ENCODE assay signal across 26 mouse cellular contexts in the genomic region with DNA sequence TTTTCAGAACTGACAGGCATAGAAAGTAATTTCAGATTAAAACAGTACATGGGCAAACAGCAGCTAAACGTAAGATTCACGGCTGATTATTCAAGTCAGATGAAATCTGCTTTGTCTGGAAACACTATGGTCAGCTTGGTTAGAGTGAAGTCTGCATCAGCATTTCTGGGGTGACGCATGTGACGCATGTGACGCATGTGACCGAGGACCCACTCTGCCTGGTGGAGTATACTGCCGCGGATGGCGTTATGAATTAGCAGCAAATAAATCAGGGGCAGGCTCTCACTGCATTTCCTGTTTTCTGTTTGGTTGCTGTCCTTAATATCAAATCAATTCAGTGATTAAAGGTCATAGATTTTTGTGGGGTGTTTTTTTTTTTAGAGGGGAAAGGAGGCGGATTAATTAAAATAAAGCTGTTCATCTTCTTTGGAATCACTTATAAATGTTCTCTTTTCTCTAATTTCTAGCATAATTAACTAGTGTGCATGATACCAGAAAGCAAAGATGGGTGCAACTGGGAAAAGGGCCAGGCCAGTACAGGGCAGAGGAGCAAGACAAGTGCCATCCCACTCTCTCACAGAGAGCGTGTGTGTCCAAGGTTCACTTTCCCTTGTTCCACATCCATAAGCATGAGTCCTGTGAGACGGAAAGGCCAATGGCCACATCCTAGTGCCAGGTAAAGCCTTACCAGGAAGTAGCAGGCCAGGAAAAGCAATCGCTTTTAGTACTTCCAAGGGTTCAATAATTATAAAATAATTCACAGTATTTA.
A peak's percentile ranks its signal among the peaks of the same experiment; 100 is the strongest.
DNase-seq lines count a peak whose midpoint lies in the region; TF ChIP-seq lines count a peak whose summit lies in the region.
"Had no signal": no experiment of that assay in that cellular context is flagged by ENCODE, and none has a peak within 500 bp of the region (broad histone marks: within the 10 kb centered on the region; RNA-seq: fewer than 3 reads in every experiment).

No protein-coding gene starts in this region.

- 91% methylated on average over 13 of the region's 13 CpGs for WGBS in heart, embryonic 10.5 days

- no peak overlapping the region for H3K4me3 ChIP-seq in heart, embryonic 10.5 days
- H3K4me3 ChIP-seq in layer of hippocampus, adult 2 months, result no peak overlapping the region
- H3K4me3 ChIP-seq: forebrain, embryonic 13.5 days; hindbrain, embryonic 13.5 days; limb, embryonic 10.5 days; limb, embryonic 15.5 days; liver, embryonic 13.5 days; midbrain, embryonic 13.5 days; neural tube, embryonic 13.5 days; stomach, embryonic 15.5 days had no signal

- H3K36me3 ChIP-seq in heart, embryonic 10.5 days, result peaks cover 10% of the 10 kb centered on the region; the same call in 1 of the 2 replicates
- H3K36me3 ChIP-seq: limb, embryonic 15.5 days; liver, embryonic 13.5 days; stomach, embryonic 15.5 days had no signal

- H3K4me1 ChIP-seq in heart, embryonic 10.5 days, result no peaks in the 10 kb centered on the region
- H3K4me1 ChIP-seq: forebrain, embryonic 13.5 days; limb, embryonic 10.5 days; limb, embryonic 15.5 days; liver, embryonic 13.5 days; stomach, embryonic 15.5 days had no signal

- DNase-seq in heart, adult 11 months, result peak; percentile 85
- DNase-seq in heart, embryonic 10.5 days (ENCODE audit: low spot score), result no peak
- DNase-seq in layer of hippocampus, adult 2 months (ENCODE audit: low spot score in 2 of 2), result no peak
- DNase-seq in layer of hippocampus, adult 18-20 months (ENCODE audit: low spot score in 2 of 2), result no peak
- DNase-seq in kidney, postnatal 25 days, result peak; percentile 60 to 71
- no peak for DNase-seq in c-Kit-positive CD71-positive TER-119-positive erythroid progenitor cells, embryonic 14.5 days (ENCODE audit: low spot score)
- no peak for DNase-seq in layer of hippocampus, postnatal 36 days
- DNase-seq: adrenal gland, adult 2 months; adrenal gland, postnatal 36 days; cerebellum, adult 9-10 months; cerebellum, postnatal 36 days; gastrocnemius, postnatal 14 days; heart, postnatal 4 days; liver, embryonic 13.5 days; lung, adult 18-20 months; lung, postnatal 10 days; thymus, postnatal 14 days had no signal

- H3K9me3 ChIP-seq in heart, embryonic 10.5 days, result no peaks in the 10 kb centered on the region
- H3K9me3 ChIP-seq: forebrain, embryonic 13.5 days; hindbrain, embryonic 13.5 days; limb, embryonic 10.5 days; limb, embryonic 15.5 days; liver, embryonic 13.5 days; midbrain, embryonic 13.5 days; neural tube, embryonic 13.5 days; stomach, embryonic 15.5 days had no signal

- H3K27me3 ChIP-seq in heart, embryonic 10.5 days (ENCODE audit: insufficient read depth, poor library complexity, severe bottlenecking), result no peaks in the 10 kb centered on the region
- H3K27me3 ChIP-seq: CH12.LX; forebrain, embryonic 13.5 days; hindbrain, embryonic 13.5 days; limb, embryonic 15.5 days; liver, embryonic 13.5 days; midbrain, embryonic 13.5 days; neural tube, embryonic 13.5 days; stomach, embryonic 15.5 days had no signal

- TF ChIP-seq CTCF in layer of hippocampus, adult 2 months (conservative IDR thresholded peaks at IDR 0.05), result no peak

- no peak overlapping the region for H3K27ac ChIP-seq in heart, embryonic 10.5 days
- H3K27ac ChIP-seq in layer of hippocampus, adult 2 months, result 0 out of 2 replicates have a peak overlapping the region, but pooled peaks have one; percentile 37
- H3K27ac ChIP-seq: forebrain, embryonic 13.5 days; hindbrain, embryonic 13.5 days; limb, embryonic 10.5 days; limb, embryonic 15.5 days; liver, embryonic 13.5 days; macrophage; midbrain, embryonic 13.5 days; neural tube, embryonic 13.5 days; stomach, embryonic 15.5 days had no signal

Comparison
In these comparisons a context has a peak if more than half of its experiments do, and no peak if none do; other contexts are left out.
1. DNase-seq: peak in heart, adult 11 months (single experiment) and kidney, postnatal 25 days (2 of 2); none in heart, embryonic 10.5 days (single experiment), layer of hippocampus, adult 2 months (0 of 2), layer of hippocampus, adult 18-20 months (0 of 2), c-Kit-positive CD71-positive TER-119-positive erythroid progenitor cells, embryonic 14.5 days (single experiment) and layer of hippocampus, postnatal 36 days (0 of 2).